Mouse (Mus musculus): ENCODE measurements at regions not wholly inside any gene's neighbourhood (a gene's known extent, or its start where the extent isn't known, plus 50 kb on each side); places are given as distances from the start of the nearest gene placed in this dataset.

DNA sequence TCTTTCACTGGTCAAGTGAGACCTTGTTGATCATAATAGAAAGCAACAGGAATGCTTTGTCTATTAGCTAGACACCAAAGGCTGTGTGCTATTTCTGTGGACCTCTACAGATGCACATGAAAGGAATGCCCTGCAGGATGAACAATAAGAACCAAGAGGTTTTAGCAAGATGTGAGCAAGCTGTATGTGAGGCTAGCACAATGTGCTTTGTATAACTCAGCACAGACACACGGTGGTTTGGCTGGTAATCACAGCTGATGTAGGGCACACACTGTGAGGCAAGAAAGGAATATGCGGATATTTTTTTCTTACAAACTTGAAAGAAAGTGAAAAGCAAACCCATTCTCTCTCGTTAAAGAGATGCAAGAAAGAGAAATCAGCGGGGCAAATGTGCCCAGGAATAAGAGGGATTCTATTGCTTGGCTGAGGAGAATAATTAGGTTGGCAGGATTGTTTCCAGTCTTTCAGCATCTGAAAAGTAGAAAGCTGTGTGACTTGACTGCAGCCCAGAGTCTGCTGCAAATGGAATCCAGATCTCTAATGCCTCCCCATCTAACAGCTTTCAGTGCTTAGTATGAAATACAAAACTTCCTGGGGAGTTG is 2476.1 kb upstream of the Gm6569 start:
- no peak for DNase-seq (ENCODE audit: low spot score in 2 of 2)

DNA sequence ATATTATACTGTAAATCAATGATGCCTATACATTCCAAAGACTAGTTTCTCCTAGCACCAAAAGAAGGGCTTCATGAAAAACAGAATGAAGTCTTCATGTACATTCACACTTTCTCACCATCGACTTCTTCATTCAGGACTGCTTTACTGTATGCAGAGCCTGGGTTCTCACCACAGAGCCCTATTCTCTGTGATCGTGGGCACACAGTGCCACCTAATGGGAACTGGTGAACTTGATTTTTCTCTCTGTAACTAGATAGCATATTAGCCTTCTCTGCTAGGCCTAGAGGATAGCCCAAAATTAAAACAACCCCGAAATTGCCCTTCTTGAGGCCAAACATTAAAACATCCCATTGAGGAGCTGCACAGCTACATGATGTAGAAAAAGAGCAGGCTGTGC is 2458.6 kb upstream of the Gm6569 start:
- DNase-seq (ENCODE audit: low spot score in 2 of 2), result no peak
